Mouse (Mus musculus): ENCODE results near the gene Tbcel.

Tbcel gene

GRCm38 (mm10) chr9:42382628-42383347, 124.8 kb downstream of the Tbcel start:
- no peak for DNase-seq (ENCODE audit: low spot score)

- no peak for DNase-seq (ENCODE audit: low spot score)
Observed at GRCm38 (mm10) chr9:42382063-42382462, 125.5 kb downstream of the Tbcel start.

GRCm38 (mm10) chr9:42378071-42378470, 129.5 kb downstream of the Tbcel start:
- DNase-seq (ENCODE audit: low spot score) = no peak

GRCm38 (mm10) chr9:42377656-42378055, 130.0 kb downstream of the Tbcel start:
- DNase-seq (ENCODE audit: low spot score) = no peak

- no peak for DNase-seq (ENCODE audit: low spot score)
Observed at GRCm38 (mm10) chr9:42371670-42372368, 135.8 kb downstream of the Tbcel start.
